Mouse (Mus musculus) megakaryocyte, adult 5-6 weeks (primary cell): ENCODE measurements around the gene Nsmf. TPM values are rescaled to one million over a fixed set of nuclear protein-coding genes. Genes with fewer than 3 reads are reported as not detected.
A peak's percentile ranks its signal among the peaks of the same experiment; 100 is the strongest.

Source experiments
- ATAC-seq: 2 replicates; pipeline ENCODE4 v1.8.0; 2016; ENCODE audit warnings: mild to moderate bottlenecking, inconsistent platforms; ENCODE audit not compliant: poor library complexity, severe bottlenecking
- total RNA-seq, 2 experiments: library from RNA; stranded (forward) in 1 of 2; stranded (reverse) in 1 of 2; fragments of 153-499, 151-499 nt in 1 of 2; fragments of 221-1000, 200-1000 nt in 1 of 2; gene quantifications; 2 replicates each; pipeline versions ENCODE4 v1.2.3 to v1.2.4; 2015 to 2017

Gene Nsmf
- total RNA-seq, 2 experiments from 2014 or later = 6.0 to 6.4 TPM

GRCm38 (mm10) chr2:25083697-25084096 is 29.5 kb downstream of the Nsmf start:
- ATAC-seq = no peak

GRCm38 (mm10) chr2:25085571-25085970 is 31.4 kb downstream of the Nsmf start:
- ATAC-seq = no peak

GRCm38 (mm10) chr2:25087842-25088241 is 33.7 kb downstream of the Nsmf start:
- no peak for ATAC-seq

- no peak for ATAC-seq
Observed at GRCm38 (mm10) chr2:25088636-25089035, 34.5 kb downstream of the Nsmf start.

- ATAC-seq = no peak
Observed at GRCm38 (mm10) chr2:25094785-25095108, 40.6 kb downstream of the Nsmf start.

- ATAC-seq = peak; percentile 49; the same call in 1 of the 2 replicates
Observed at GRCm38 (mm10) chr2:25095109-25095850, 41.1 kb downstream of the Nsmf start, which contains the start of gene Noxa1. Noxa1 (minus strand) TSS chr2:25095149.

- no peak for ATAC-seq
Observed at GRCm38 (mm10) chr2:25098005-25098615, 44.0 kb downstream of the Nsmf start.

- 0 out of 2 replicates have a peak, but pooled peaks have one; percentile 15 for ATAC-seq
Observed at GRCm38 (mm10) chr2:25098956-25099355, 44.8 kb downstream of the Nsmf start.

- ATAC-seq = no peak
Observed at GRCm38 (mm10) chr2:25099703-25100102, 45.5 kb downstream of the Nsmf start.

- ATAC-seq = no peak
Observed at GRCm38 (mm10) chr2:25104122-25104521, 50.0 kb downstream of the Nsmf start.

GRCm38 (mm10) chr2:25106045-25106444 is 51.9 kb downstream of the Nsmf start:
- ATAC-seq = no peak

GRCm38 (mm10) chr2:25109487-25109886 is 55.3 kb downstream of the Nsmf start:
- no peak for ATAC-seq

GRCm38 (mm10) chr2:25110505-25111183 is 56.5 kb downstream of the Nsmf start:
- 0 out of 2 replicates have a peak, but pooled peaks have one; percentile 2 for ATAC-seq

- ATAC-seq = peak; percentile 75
Observed at GRCm38 (mm10) chr2:25111184-25111791, 57.1 kb downstream of the Nsmf start.

Other genes starting within 250 kb of the Nsmf start
- 26.2 and 30.7 TPM in 2 replicates for gene Ehmt1, start 134.7 kb upstream of the Nsmf start, total RNA-seq (2015)
- 49.7 and 69.3 TPM in 2 replicates for gene Ehmt1, start 134.7 kb upstream of the Nsmf start, total RNA-seq (2017)
- 47.2 and 53.9 TPM in 2 replicates for gene Arrdc1, start 119.1 kb upstream of the Nsmf start, total RNA-seq (2015)
- gene Arrdc1, start 119.1 kb upstream of the Nsmf start, total RNA-seq (2017) = 106 and 108 TPM in 2 replicates
- gene Zmynd19, start 104.6 kb upstream of the Nsmf start, total RNA-seq (2015) = 6.0 and 6.4 TPM in 2 replicates
- 17.4 TPM in 2 replicates for gene Zmynd19, start 104.6 kb upstream of the Nsmf start, total RNA-seq (2017)
- 6.7 and 9.4 TPM in 2 replicates for gene Dph7, start 92.0 kb upstream of the Nsmf start, total RNA-seq (2015)
- gene Dph7, start 92.0 kb upstream of the Nsmf start, total RNA-seq (2017) = 6.7 and 8.8 TPM in 2 replicates
- 38.3 and 46.3 TPM in 2 replicates for gene Mrpl41, start 79.3 kb upstream of the Nsmf start, total RNA-seq (2015)
- 69.8 and 73.4 TPM in 2 replicates for gene Mrpl41, start 79.3 kb upstream of the Nsmf start, total RNA-seq (2017)
- 43.7 and 55.6 TPM in 2 replicates for gene Pnpla7, start 78.3 kb upstream of the Nsmf start, total RNA-seq (2015)
- gene Pnpla7, start 78.3 kb upstream of the Nsmf start, total RNA-seq (2017) = 38.3 and 38.5 TPM in 2 replicates
- not detected in 2 replicates for gene Entpd8, start 25.9 kb downstream of the Nsmf start, total RNA-seq (2015)
- gene Entpd8, start 25.9 kb downstream of the Nsmf start, total RNA-seq (2017) = not detected in 2 replicates
- not detected in 2 replicates for gene Noxa1, start 40.8 kb downstream of the Nsmf start, total RNA-seq (2015)
- not detected in 2 replicates for gene Noxa1, start 40.8 kb downstream of the Nsmf start, total RNA-seq (2017)
- gene Nrarp, start 126.4 kb downstream of the Nsmf start, total RNA-seq (2015) = 1.1 TPM in 1 of 2 replicates, not detected in the other
- 0.22 and 0.28 TPM in 2 replicates for gene Nrarp, start 126.4 kb downstream of the Nsmf start, total RNA-seq (2017)
- gene Tor4a, start 142.5 kb downstream of the Nsmf start, total RNA-seq (2015) = 17.4 and 19.7 TPM in 2 replicates
- 25.1 and 29.6 TPM in 2 replicates for gene Tor4a, start 142.5 kb downstream of the Nsmf start, total RNA-seq (2017)
- 21.4 and 23.8 TPM in 2 replicates for gene Nelfb, start 157.1 kb downstream of the Nsmf start, total RNA-seq (2015)
- gene Nelfb, start 157.1 kb downstream of the Nsmf start, total RNA-seq (2017) = 30.1 and 36.5 TPM in 2 replicates
- gene Stpg3, start 160.3 kb downstream of the Nsmf start, total RNA-seq (2015) = not detected in 2 replicates
- gene Stpg3, start 160.3 kb downstream of the Nsmf start, total RNA-seq (2017) = not detected in 2 replicates
- gene Fam166a, start 164.4 kb downstream of the Nsmf start, total RNA-seq (2015) = 0.20 and 0.57 TPM in 2 replicates
- gene Fam166a, start 164.4 kb downstream of the Nsmf start, total RNA-seq (2017) = not detected in 2 replicates
- gene Tubb4b, start 170.3 kb downstream of the Nsmf start, total RNA-seq (2015) = 269 and 285 TPM in 2 replicates
- 371 and 385 TPM in 2 replicates for gene Tubb4b, start 170.3 kb downstream of the Nsmf start, total RNA-seq (2017)
- not detected in 2 replicates for gene Slc34a3, start 180.0 kb downstream of the Nsmf start, total RNA-seq (2015)
- gene Slc34a3, start 180.0 kb downstream of the Nsmf start, total RNA-seq (2017) = not detected in 2 replicates
- not detected in 2 replicates for gene Rnf224, start 182.4 kb downstream of the Nsmf start, total RNA-seq (2015)
- gene Rnf224, start 182.4 kb downstream of the Nsmf start, total RNA-seq (2017) = not detected in 2 replicates
- gene Rnf208, start 187.9 kb downstream of the Nsmf start, total RNA-seq (2015) = 0.14 TPM in 1 of 2 replicates, not detected in the other
- not detected in 2 replicates for gene Rnf208, start 187.9 kb downstream of the Nsmf start, total RNA-seq (2017)
- not detected in 2 replicates for gene Cysrt1, start 188.1 kb downstream of the Nsmf start, total RNA-seq (2015)
- not detected in 2 replicates for gene Cysrt1, start 188.1 kb downstream of the Nsmf start, total RNA-seq (2017)
- 4.7 TPM in 2 replicates for gene AL732309.1, start 192.5 kb downstream of the Nsmf start, total RNA-seq (2015)
- gene AL732309.1, start 192.5 kb downstream of the Nsmf start, total RNA-seq (2017) = 1.7 TPM in 1 of 2 replicates, not detected in the other
- 8.4 and 13.1 TPM in 2 replicates for gene Tmem203, start 201.1 kb downstream of the Nsmf start, total RNA-seq (2015)
- 7.4 and 10.9 TPM in 2 replicates for gene Tmem203, start 201.1 kb downstream of the Nsmf start, total RNA-seq (2017)
- 7.5 and 10.5 TPM in 2 replicates for gene Tprn, start 208.3 kb downstream of the Nsmf start, total RNA-seq (2015)
- gene Tprn, start 208.3 kb downstream of the Nsmf start, total RNA-seq (2017) = 5.2 and 6.0 TPM in 2 replicates
- gene Ssna1, start 218.1 kb downstream of the Nsmf start, total RNA-seq (2015) = 159 TPM in 2 replicates
- 61.1 and 86.0 TPM in 2 replicates for gene Ssna1, start 218.1 kb downstream of the Nsmf start, total RNA-seq (2017)
- gene Anapc2, start 218.1 kb downstream of the Nsmf start, total RNA-seq (2015) = 28.9 and 40.5 TPM in 2 replicates
- gene Anapc2, start 218.1 kb downstream of the Nsmf start, total RNA-seq (2017) = 25.1 and 32.1 TPM in 2 replicates
- not detected in 2 replicates for gene Tmem210, start 233.8 kb downstream of the Nsmf start, total RNA-seq (2015)
- not detected in 2 replicates for gene Tmem210, start 233.8 kb downstream of the Nsmf start, total RNA-seq (2017)
- gene Lrrc26, start 235.6 kb downstream of the Nsmf start, total RNA-seq (2015) = not detected in 2 replicates
- not detected in 2 replicates for gene Lrrc26, start 235.6 kb downstream of the Nsmf start, total RNA-seq (2017)